Mouse (Mus musculus) spleen, adult 2 months (tissue): ENCODE measurements around the gene Usp22.

Experiments used
- CTCF ChIP-seq: fragments of 200-500 bp; IDR thresholded peaks from 2 replicates; pipeline ENCODE4 v1.5.1; 2011; ENCODE audit warnings: mild to moderate bottlenecking, inconsistent platforms; ENCODE audit not compliant: insufficient read depth, insufficient read length, insufficient replicate concordance; ENCODE audit errors: extremely low read depth
- POLR2A ChIP-seq: fragments of 200-500 bp; IDR thresholded peaks from 2 replicates; pipeline ENCODE4 v1.6.1; 2011; ENCODE audit warnings: low read depth, low read length, inconsistent platforms

DNA sequence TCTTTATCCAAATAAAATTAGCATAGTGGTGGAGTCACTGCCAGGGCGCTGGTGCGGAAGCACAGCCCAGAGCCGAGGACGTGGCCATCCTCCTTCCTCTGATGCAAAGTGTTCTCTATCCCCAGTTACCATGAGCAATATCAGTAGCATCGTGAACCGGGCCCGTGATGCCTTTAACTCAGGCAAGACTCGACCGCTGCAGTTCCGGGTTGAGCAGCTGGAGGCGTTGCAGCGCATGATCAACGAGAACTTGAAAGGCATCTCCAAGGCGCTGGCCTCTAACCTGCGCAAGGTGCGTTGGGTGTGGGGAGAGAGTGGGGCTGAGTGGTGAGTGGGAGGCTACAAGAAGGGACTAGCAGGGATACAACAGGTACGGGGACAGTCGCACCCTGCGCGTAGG lies 37.2 kb upstream of the Usp22 start:
- TF ChIP-seq CTCF, result no peak
- TF ChIP-seq POLR2A, result no peak
